Mouse (Mus musculus) bone marrow, adult 2 months (tissue): ENCODE measurements at regions not wholly inside any gene's neighbourhood (a gene's known extent, or its start where the extent isn't known, plus 50 kb on each side); places are given as distances from the start of the nearest gene placed in this dataset.

Experiments used
- CTCF ChIP-seq: fragments of 200-500 bp; IDR thresholded peaks from 2 replicates; pipeline ENCODE4 v1.5.1; 2011; ENCODE audit warnings: low read length, control low read depth; ENCODE audit not compliant: control insufficient read depth, insufficient read depth
- POLR2A ChIP-seq: fragments of 200-500 bp; IDR thresholded peaks from 2 replicates; pipeline ENCODE4 v1.6.1; 2011; ENCODE audit warnings: low read depth, mild to moderate bottlenecking, control low read depth, low read length, borderline replicate concordance; ENCODE audit not compliant: control insufficient read depth

GRCm38 (mm10) chr2:166409391-166409790 lies 253.9 kb upstream of the Sulf2 start:
- TF ChIP-seq CTCF = no peak
- TF ChIP-seq POLR2A = no peak
